Mouse (Mus musculus): ENCODE data around the gene Chrnb2.

DNA sequence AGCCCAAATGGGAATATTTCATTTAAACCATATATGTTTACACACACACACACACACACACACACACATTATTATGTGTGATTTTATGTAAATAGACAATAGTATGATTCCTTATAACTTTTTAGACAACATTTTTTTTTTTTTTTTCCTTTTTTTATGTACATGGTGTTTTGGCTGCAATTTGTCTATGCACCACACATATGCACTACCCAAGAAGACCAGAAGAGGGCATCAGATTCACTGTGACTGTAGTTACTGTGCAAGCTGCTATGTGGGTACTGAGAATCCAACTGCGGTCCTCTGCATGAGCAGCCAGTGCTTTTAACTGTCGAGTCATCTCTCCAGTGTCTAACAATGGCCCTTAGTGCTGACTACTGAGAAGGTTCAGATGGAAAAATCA lies 42.3 kb upstream of the Chrnb2 start:
- TF ChIP-seq CTCF (IDR thresholded peaks at IDR 0.05; ENCODE audit: borderline replicate concordance, insufficient read depth, low read length) (no peak), POLR2A (IDR thresholded peaks at IDR 0.05; ENCODE audit: low read depth, low read length) (no peak)

Measured in embryonic fibroblast, embryonic 13.5 days (primary cell).